Mouse (Mus musculus) lung, adult 2 months (tissue): ENCODE results near the gene Bmp7.

Experiments used
- CTCF ChIP-seq: fragments of 200-500 bp; IDR thresholded peaks from 2 replicates; pipeline ENCODE4 v1.5.1; 2011; ENCODE audit warnings: mild to moderate bottlenecking, low read length, control low read depth; ENCODE audit not compliant: insufficient read depth
- POLR2A ChIP-seq: fragments of 200-500 bp; IDR thresholded peaks from 2 replicates; pipeline ENCODE4 v1.6.1; 2011; ENCODE audit warnings: low read depth, mild to moderate bottlenecking, control low read depth, low read length, borderline replicate concordance; ENCODE audit errors: extremely low read depth

DNA sequence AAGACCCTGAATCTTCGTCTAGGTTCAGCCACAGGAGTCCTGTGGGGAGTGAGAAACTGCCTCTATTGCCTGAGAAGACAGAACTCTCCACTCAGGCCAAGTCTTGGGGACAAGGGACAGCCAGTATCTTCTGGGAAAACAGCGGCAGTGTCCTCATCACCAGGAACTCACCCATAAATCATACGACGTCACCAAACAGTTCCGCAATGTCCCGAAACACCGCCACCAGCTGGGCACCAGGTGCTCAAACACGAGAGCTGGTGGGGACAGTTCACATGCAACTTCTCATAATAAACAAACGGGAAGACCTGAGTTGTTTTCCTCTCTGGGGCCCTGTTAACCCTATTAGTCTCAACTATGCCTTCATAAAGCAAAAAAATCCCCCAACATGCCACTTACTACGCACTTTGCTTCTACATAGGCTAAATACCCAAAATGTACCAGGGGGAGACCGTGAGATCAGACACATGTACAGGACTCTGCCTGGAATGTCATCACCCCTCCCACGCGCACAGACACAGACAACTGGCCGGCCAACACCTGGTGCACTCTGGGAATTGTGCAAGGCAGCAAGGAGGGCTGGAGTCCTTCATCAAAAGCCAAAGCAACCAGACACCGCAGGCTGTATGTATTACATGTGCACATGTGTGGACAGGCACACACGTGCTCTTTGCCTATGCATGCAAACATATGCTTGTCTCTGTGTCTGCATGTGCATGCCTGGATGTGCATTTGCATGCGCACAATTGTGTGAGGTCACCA is 8.8 kb downstream of the Bmp7 start:
- no peak for TF ChIP-seq CTCF
- TF ChIP-seq POLR2A: no peak
